Mouse (Mus musculus) CH12.LX (cell line): Measurements from ENCODE around the gene Gamt. TPM values are rescaled to one million over a fixed set of nuclear protein-coding genes. Genes with fewer than 3 reads are reported as not detected.

Experiments used
- DNase-seq: peaks from one replicate; pipeline ENCODE4 v3.0.0-alpha.2; 2013; ENCODE audit errors: extremely low read depth
- H3K27ac ChIP-seq: 2 replicates; pipeline ENCODE4 v1.5.1; 2012; ENCODE audit warnings: low read depth, mild to moderate bottlenecking, control low read depth, moderate library complexity; ENCODE audit not compliant: insufficient read depth
- H3K27me3 ChIP-seq: replicated peaks from 2 replicates; pipeline ENCODE3; 2012; ENCODE audit warnings: inconsistent platforms
- H3K36me3 ChIP-seq, 2 experiments: replicated peaks in 1 of 2; 2 replicates each; pipeline versions ENCODE3 to v1.6.1; 2012; ENCODE audit warnings: inconsistent platforms in 1 of 2, low read length in 1 of 2, mild to moderate bottlenecking in 1 of 2, mixed read lengths in 1 of 2, moderate library complexity in 1 of 2; ENCODE audit not compliant: control insufficient read depth in 1 of 2, insufficient read depth in 1 of 2
- H3K4me1 ChIP-seq, 2 experiments: 2 replicates each; pipeline ENCODE4 v1.6.1; 2012; ENCODE audit warnings: inconsistent platforms in 1 of 2, moderate library complexity in 1 of 2; ENCODE audit not compliant: insufficient read depth in 2 of 2, control insufficient read depth in 1 of 2
- H3K4me2 ChIP-seq: 2 replicates; pipeline ENCODE4 v1.6.1; 2012; ENCODE audit warnings: low read depth, mild to moderate bottlenecking, control low read depth; ENCODE audit not compliant: poor library complexity, insufficient read depth, severe bottlenecking
- H3K4me3 ChIP-seq, 3 experiments: fragments of 150-350 bp in 1 of 3; sonication (generic) in 1 of 3; replicated peaks in 1 of 3; 2 replicates each; pipeline versions ENCODE3 to v1.5.1; 2011 to 2012; ENCODE audit warnings: low read depth in 2 of 3, low read length in 2 of 3, mild to moderate bottlenecking in 2 of 3, moderate library complexity in 2 of 3, control low read depth in 1 of 3, improper control_type of control experiment in 1 of 3, inconsistent platforms in 1 of 3, mixed read lengths in 1 of 3; ENCODE audit not compliant: poor library complexity in 1 of 3
- H3K79me2 ChIP-seq: replicated peaks from 2 replicates; pipeline ENCODE4 v1.6.1; 2012; ENCODE audit warnings: mild to moderate bottlenecking, moderate library complexity; ENCODE audit not compliant: control insufficient read depth, poor library complexity, insufficient read depth, severe bottlenecking; ENCODE audit errors: extremely low read depth
- H3K9ac ChIP-seq: 2 replicates; pipeline ENCODE4 v1.6.1; 2012; ENCODE audit warnings: low read depth, mild to moderate bottlenecking, control low read depth, moderate library complexity; ENCODE audit not compliant: insufficient read depth
- H3K9me3 ChIP-seq: replicated peaks from 2 replicates; pipeline ENCODE3; 2012; ENCODE audit warnings: low read length, inconsistent platforms, mixed read lengths
- CHD1 ChIP-seq: IDR thresholded peaks from 2 replicates; pipeline ENCODE4 v1.6.1; 2012; ENCODE audit warnings: low read depth, low read length, improper control_type of control experiment, inconsistent platforms
- CTCF ChIP-seq, 2 experiments: IDR thresholded peaks in 1 of 2; conservative IDR thresholded peaks in 1 of 2; 2 replicates each; pipeline ENCODE4 v1.5.1; 2011 to 2012; ENCODE audit warnings: low read depth in 2 of 2, low read length in 2 of 2, improper control_type of control experiment in 1 of 2, inconsistent platforms in 1 of 2, mild to moderate bottlenecking in 1 of 2, moderate library complexity in 1 of 2
- E2F4 ChIP-seq: IDR thresholded peaks from 2 replicates; pipeline ENCODE4 v1.6.1; 2011; ENCODE audit warnings: low read depth, low read length, improper control_type of control experiment; ENCODE audit not compliant: insufficient replicate concordance
- ELF1 ChIP-seq: IDR thresholded peaks from 2 replicates; pipeline ENCODE4 v1.6.1; 2014; ENCODE audit warnings: low read depth, mild to moderate bottlenecking, inconsistent platforms, low read length, improper control_type of control experiment
- EP300 ChIP-seq: IDR thresholded peaks from 2 replicates; pipeline ENCODE4 v1.6.1; 2011; ENCODE audit warnings: low read length, improper control_type of control experiment
- ETS1 ChIP-seq: conservative IDR thresholded peaks from 2 replicates; pipeline ENCODE4 v1.6.1; 2012; ENCODE audit warnings: low read depth, mild to moderate bottlenecking, inconsistent platforms, low read length, improper control_type of control experiment, moderate library complexity
- GABPA ChIP-seq: IDR thresholded peaks from 2 replicates; pipeline ENCODE4 v1.6.1; 2012; ENCODE audit warnings: low read depth, low read length, improper control_type of control experiment, inconsistent platforms; ENCODE audit not compliant: insufficient replicate concordance
- HCFC1 ChIP-seq: IDR thresholded peaks from 2 replicates; pipeline ENCODE4 v1.6.1; 2012; ENCODE audit warnings: low read depth, mild to moderate bottlenecking, inconsistent platforms, low read length, improper control_type of control experiment
- JUN ChIP-seq: IDR thresholded peaks from 2 replicates; pipeline ENCODE4 v1.6.1; 2011; ENCODE audit warnings: low read depth, mild to moderate bottlenecking, low read length, improper control_type of control experiment, moderate library complexity; ENCODE audit not compliant: insufficient read depth
- MAZ ChIP-seq: IDR thresholded peaks from 2 replicates; pipeline ENCODE4 v1.6.1; 2012; ENCODE audit warnings: low read depth, mild to moderate bottlenecking, inconsistent platforms, low read length, improper control_type of control experiment, moderate library complexity
- MEF2A ChIP-seq: IDR thresholded peaks from 2 replicates; pipeline ENCODE4 v1.6.1; 2014; ENCODE audit warnings: low read depth, mild to moderate bottlenecking, inconsistent platforms, low read length, improper control_type of control experiment, borderline replicate concordance
- NRF1 ChIP-seq: IDR thresholded peaks from 2 replicates; pipeline ENCODE4 v1.6.1; 2014; ENCODE audit warnings: low read depth, mild to moderate bottlenecking, inconsistent platforms, low read length, improper control_type of control experiment, moderate library complexity
- PAX5 ChIP-seq: IDR thresholded peaks from 2 replicates; pipeline ENCODE4 v1.6.1; 2012; ENCODE audit warnings: low read length, inconsistent platforms, mixed read lengths
- POLR2A ChIP-seq: IDR thresholded peaks from 2 replicates; pipeline ENCODE4 v1.6.1; 2011; ENCODE audit warnings: low read depth, mild to moderate bottlenecking, improper control_type of control experiment, low read length
- RAD21 ChIP-seq: IDR thresholded peaks from 2 replicates; pipeline ENCODE4 v1.6.1; 2011; ENCODE audit warnings: low read depth, mild to moderate bottlenecking, low read length, improper control_type of control experiment, moderate library complexity
- TBP ChIP-seq: conservative IDR thresholded peaks from 2 replicates; pipeline ENCODE4 v1.6.1; 2011; ENCODE audit warnings: low read depth, low read length, improper control_type of control experiment
- USF2 ChIP-seq: conservative IDR thresholded peaks from 2 replicates; pipeline ENCODE4 v1.6.1; 2011; ENCODE audit warnings: low read depth, low read length, improper control_type of control experiment
- ZKSCAN1 ChIP-seq: IDR thresholded peaks from 2 replicates; pipeline ENCODE4 v1.6.1; 2012; ENCODE audit warnings: low read depth, inconsistent platforms, low read length, improper control_type of control experiment, borderline replicate concordance
- ZMIZ1 ChIP-seq: IDR thresholded peaks from 2 replicates; pipeline ENCODE4 v1.6.1; 2012; ENCODE audit warnings: low read depth, mild to moderate bottlenecking, inconsistent platforms, low read length, improper control_type of control experiment
- ZNF384 ChIP-seq: IDR thresholded peaks from 2 replicates; pipeline ENCODE4 v1.6.1; 2012; ENCODE audit warnings: low read depth, low read length, improper control_type of control experiment, inconsistent platforms
- dilution Hi-C: fragments of 300-500 bp; cut with MboI; formaldehyde crosslinking; loops from 2 replicates; pipeline ENCODE4 v1.14.3; 2020; ENCODE audit warnings: low sequenced_read_pairs; ENCODE audit not compliant: extremely low pct_unique_long_range_greater_than_20kb, extremely low pct_ligation_motif_present
- in situ Hi-C: fragments of 300-500 bp; cut with MboI; formaldehyde crosslinking; loops from 3 replicates; pipeline ENCODE4 v1.14.3; 2019; ENCODE audit warnings: low sequenced_read_pairs, low pct_ligation_motif_present, low pct_unique_long_range_greater_than_20kb, mixed read lengths
- polyA plus RNA-seq: library from polyadenylated mRNA; unstranded; fragments of >175 nt; gene quantifications from 2 replicates; pipeline ENCODE4 v1.2.1, GENCODE M21; 2012; ENCODE audit warnings: low read depth; ENCODE audit not compliant: insufficient read length
- total RNA-seq, 2 experiments: library from RNA; depleted of rRNA; stranded (reverse); fragments of 300-350 nt in 1 of 2; fragments of >200 nt in 1 of 2; gene quantifications; 2 replicates each; pipeline ENCODE4 v1.2.3; 2012 to 2014

Gene Gamt
- total and polyA plus RNA-seq, 3 experiments: 0.24 to 0.30 TPM; not detected in 1

GRCm38 (mm10) chr10:80300672-80301181 is 39.9 kb upstream of the Gamt start:
- no peak for DNase-seq
- dilution Hi-C loops (no loop called here), in situ Hi-C loops (no loop called here)
- Histone ChIP-seq H3K4me1 (peaks cover 0 to 21% of the 10 kb centered on the region in 2 experiments; a peak in 3 of 4 replicates), H3K4me2 (no peak overlapping the region), H3K36me3 (no peaks in the 10 kb centered on the region), H3K9ac (no peak overlapping the region), H3K79me2 (no peaks in the 10 kb centered on the region), H3K9me3 (no peaks in the 10 kb centered on the region), H3K27ac (no peak overlapping the region), H3K4me3 (no peak overlapping the region), H3K27me3 (peaks cover 59% of the 10 kb centered on the region)
- TF ChIP-seq ZMIZ1: no peak
- no peak for TF ChIP-seq ETS1
- TF ChIP-seq GABPA: no peak
- no peak for TF ChIP-seq JUN
- no peak for TF ChIP-seq PAX5
- no peak for TF ChIP-seq NRF1
- TF ChIP-seq CHD1: no peak
- TF ChIP-seq TBP: no peak
- no peak for TF ChIP-seq MEF2A
- TF ChIP-seq HCFC1: no peak
- TF ChIP-seq ZNF384: no peak
- no peak for TF ChIP-seq ZKSCAN1
- no peak for TF ChIP-seq EP300
- no peak for TF ChIP-seq MAZ
- TF ChIP-seq RAD21: no peak
- no peak for TF ChIP-seq ELF1
- no peak for TF ChIP-seq USF2

DNA sequence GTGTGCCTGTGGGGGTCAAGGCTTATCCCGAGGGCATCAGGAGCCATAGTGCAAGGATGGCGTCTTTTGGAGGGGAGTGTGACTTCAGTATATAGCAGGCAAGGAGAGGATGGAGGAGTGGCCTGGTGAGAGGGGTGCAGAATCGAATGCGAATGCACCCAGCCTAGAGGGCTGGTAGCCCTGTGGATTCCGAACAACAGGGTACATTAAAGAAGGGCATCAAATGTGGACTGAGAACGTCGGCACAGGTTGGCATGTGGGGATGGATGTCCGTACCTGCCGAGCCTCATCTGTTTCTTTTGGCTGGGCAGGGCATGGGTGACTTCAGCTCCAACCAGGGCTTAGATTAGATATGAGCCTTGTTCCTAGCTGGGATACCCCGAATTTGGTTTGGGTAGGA is 39.0 kb upstream of the Gamt start:
- H3K4me1 ChIP-seq: peaks cover 0 to 24% of the 10 kb centered on the region in 2 experiments; a peak in 3 of 4 replicates
- H3K9ac ChIP-seq: no peak overlapping the region
- DNase-seq: no peak
- peaks cover 3 to 8% of the 10 kb centered on the region in 2 experiments for H3K36me3 ChIP-seq
- H3K4me2 ChIP-seq: no peak overlapping the region
- H3K9me3 ChIP-seq: no peaks in the 10 kb centered on the region
- H3K27me3 ChIP-seq: peaks cover 51% of the 10 kb centered on the region
- dilution Hi-C loops (no loop called here), in situ Hi-C loops (no loop called here)
- H3K79me2 ChIP-seq: no peaks in the 10 kb centered on the region
- H3K27ac ChIP-seq: no peak overlapping the region
- H3K4me3 ChIP-seq: no peak overlapping the region
- no peak for TF ChIP-seq POLR2A
- no peak for TF ChIP-seq PAX5
- no peak for TF ChIP-seq NRF1
- no peak for TF ChIP-seq USF2
- no peak for TF ChIP-seq E2F4
- TF ChIP-seq CTCF (conservative IDR thresholded peaks at IDR 0.05 in 1 of 2, IDR thresholded peaks at IDR 0.05 in 1 of 2; ENCODE audit: low read depth in 2 of 2, low read length in 2 of 2): no peak
